Comparison of ENCODE assay signal across 8 mouse cellular contexts in genomic region chr4:150272725-150273124, GRCm38 (mm10). TPM values are rescaled to one million over a fixed set of nuclear protein-coding genes. Genes with fewer than 3 reads are reported as not detected.
DNase-seq lines count a peak whose midpoint lies in the region; TF ChIP-seq lines count a peak whose summit lies in the region.

No protein-coding gene starts in this region.

- H3K4me3 ChIP-seq in lung, adult 2 months (replicated peaks; ENCODE audit: extremely low read depth, low read depth, low read length) = no peak overlapping the region
- H3K4me3 ChIP-seq in cerebellum, adult 2 months (replicated peaks; ENCODE audit: insufficient read depth, low read depth, low read length) = no peak overlapping the region

- H3K4me1 ChIP-seq in lung, adult 2 months (ENCODE audit: control insufficient read depth, insufficient read depth, low read length) = peaks cover 12% of the 10 kb centered on the region
- H3K4me1 ChIP-seq in cerebellum, adult 2 months (ENCODE audit: control insufficient read depth, insufficient read depth, low read length) = peaks cover 7% of the 10 kb centered on the region; the same call in 1 of the 2 replicates

- peak; percentile 33 for DNase-seq in CD4-positive helper T cell, adult 2 months (ENCODE audit: low read depth, low spot score)
- DNase-seq in embryo, embryonic 11 days = peak; percentile 75
- DNase-seq in heart, adult 9 months (ENCODE audit: low spot score in 2 of 2) = peak; percentile 80 to 84
- DNase-seq in kidney, adult 8-10 months = peak; percentile 89 to 94
- DNase-seq in lung, adult 2 months = peak; percentile 51
- DNase-seq in retina, postnatal 1 day = peak; percentile 91
- no peak for DNase-seq in frontal cortex, postnatal 10 days (ENCODE audit: low spot score in 2 of 2)
- no peak for DNase-seq in cerebellum, adult 2 months

- WGBS in lung, adult 2 months = 7% methylated on average over 9 of the region's 9 CpGs
- 14% methylated on average over 9 of the region's 9 CpGs for WGBS in cerebellum, adult 2 months

- no peak for TF ChIP-seq CTCF in lung, adult 2 months (IDR thresholded peaks at IDR 0.05; ENCODE audit: insufficient read depth, low read length)
- no peak for TF ChIP-seq CTCF in cerebellum, adult 2 months (IDR thresholded peaks at IDR 0.05; ENCODE audit: borderline replicate concordance, insufficient read depth, low read depth, low read length)

- H3K27ac ChIP-seq in cerebellum, adult 2 months (ENCODE audit: insufficient read depth, low read length) = no peak overlapping the region

- no peak for TF ChIP-seq POLR2A in lung, adult 2 months (IDR thresholded peaks at IDR 0.05; ENCODE audit: borderline replicate concordance, extremely low read depth, low read depth, low read length)
- no peak for TF ChIP-seq POLR2A in cerebellum, adult 2 months (IDR thresholded peaks at IDR 0.05; ENCODE audit: borderline replicate concordance, insufficient read depth, low read length)

- H3K27me3 ChIP-seq in cerebellum, adult 2 months (ENCODE audit: control insufficient read depth, insufficient read depth, low read length) = no peaks in the 10 kb centered on the region

RNA-seq across cellular contexts. Expression of gene Rere, which starts 8.7 kb away (rescaled TPM):
- 36.0 and 42.0 TPM in 2 replicates for polyA plus RNA-seq in lung, adult 2 months (2012; rRNA removed)
- 69.1 and 73.2 TPM in 2 replicates for polyA plus RNA-seq in cerebellum, adult 2 months (2012; rRNA removed)

RNA-seq across cellular contexts. Expression of gene Eno1, which starts 36.2 kb away (rescaled TPM):
- 90.4 and 220 TPM in 2 replicates for polyA plus RNA-seq in lung, adult 2 months (2012; rRNA removed)
- polyA plus RNA-seq in cerebellum, adult 2 months (2012; rRNA removed) = 918 and 961 TPM in 2 replicates

Comparison
In these comparisons a context has a peak if more than half of its experiments do, and no peak if none do; other contexts are left out.
1. DNase-seq: peak in CD4-positive helper T cell, adult 2 months (single experiment), embryo, embryonic 11 days (single experiment), heart, adult 9 months (2 of 2), kidney, adult 8-10 months (2 of 2), lung, adult 2 months (single experiment) and retina, postnatal 1 day (single experiment); none in frontal cortex, postnatal 10 days (0 of 2) and cerebellum, adult 2 months (0 of 2).